Mouse (Mus musculus) limb, embryonic 14.5 days (tissue): ENCODE results near the gene Ms4a14. TPM values are rescaled to one million over a fixed set of nuclear protein-coding genes. Genes with fewer than 3 reads are reported as not detected.
"Not testable (repeated sequence)": the region's sequence is repeated elsewhere in the genome, so short reads cannot be mapped to it uniquely, and the experiment has no call there.

Source experiments
- ATAC-seq: fragments of 200-750 bp; cut with Nextera tagmentation; 2 replicates; pipeline ENCODE4 v1.8.0; 2017; ENCODE audit warnings: low read depth, moderate number of reproducible peaks, moderate TSS enrichment; ENCODE audit not compliant: low FRiP score
- DNase-seq: peaks from one replicate; pipeline ENCODE4 v3.0.0-alpha.2; 2015; ENCODE audit warnings: low spot score
- H3K27ac ChIP-seq: fragments of 300-500 bp; sonication (generic); replicated peaks from 2 replicates; pipeline ENCODE4 v1.5.1; 2014; ENCODE audit warnings: low read depth, mild to moderate bottlenecking, low read length, moderate library complexity, mixed read lengths
- H3K27me3 ChIP-seq: fragments of 300-500 bp; sonication (generic); 2 replicates; pipeline ENCODE4 v1.6.1; 2014; ENCODE audit warnings: low read length, mixed read lengths; ENCODE audit not compliant: control insufficient read depth, insufficient read depth
- H3K36me3 ChIP-seq: fragments of 300-500 bp; sonication (generic); 2 replicates; pipeline ENCODE4 v1.6.1; 2014; ENCODE audit warnings: mild to moderate bottlenecking, low read length, moderate library complexity, mixed read lengths; ENCODE audit not compliant: control insufficient read depth, insufficient read depth
- H3K4me1 ChIP-seq: fragments of 300-500 bp; sonication (generic); 2 replicates; pipeline ENCODE4 v1.6.1; 2014; ENCODE audit warnings: antibody characterized with exemption, low read length, mixed read lengths; ENCODE audit not compliant: control insufficient read depth, insufficient read depth
- H3K4me2 ChIP-seq: fragments of 300-500 bp; sonication (generic); replicated peaks from 2 replicates; pipeline ENCODE4 v1.6.1; 2014; ENCODE audit warnings: low read depth, mild to moderate bottlenecking, low read length, moderate library complexity; ENCODE audit not compliant: severe bottlenecking
- H3K4me3 ChIP-seq: fragments of 300-500 bp; sonication (generic); replicated peaks from 2 replicates; pipeline ENCODE4 v1.5.1; 2014; ENCODE audit warnings: low read length
- H3K9ac ChIP-seq: fragments of 300-500 bp; sonication (generic); 2 replicates; pipeline ENCODE4 v1.6.1; 2014; ENCODE audit warnings: mild to moderate bottlenecking, low read depth, low read length, moderate library complexity; ENCODE audit not compliant: severe bottlenecking
- H3K9me3 ChIP-seq: fragments of 300-500 bp; sonication (generic); 2 replicates; pipeline ENCODE4 v1.6.1; 2016; ENCODE audit warnings: low read length; ENCODE audit not compliant: control insufficient read depth
- POLR2A ChIP-seq: fragments of 200-500 bp; IDR thresholded peaks from 2 replicates; pipeline ENCODE4 v1.8.0; 2012; ENCODE audit warnings: inconsistent platforms, mild to moderate bottlenecking, moderate library complexity, borderline replicate concordance; ENCODE audit not compliant: insufficient read depth, insufficient read length; ENCODE audit errors: extremely low read depth
- WGBS: fragments of 180-500 bp; shearing (Covaris S2); extraction: QIAGEN DNeasy Blood & Tissue Kit; methylation state at CpG from one replicate; pipeline ENCODE4 v1.1.7; 2014; 5-methylcytosine and 5-hydroxymethylcytosine counted together
- polyA plus RNA-seq, 2 experiments: library from polyadenylated mRNA; depleted of rRNA in 1 of 2; stranded (reverse) in 1 of 2; unstranded in 1 of 2; fragments of >200 nt; fragmentation: Nextera tagmentation in 1 of 2; extraction: Ambion mirVana in 1 of 2; gene quantifications; 2 replicates each; pipeline versions ENCODE4 v1.2.1 to v1.2.3; 2012 to 2014

Ms4a14 gene
- polyA plus RNA-seq, 2 experiments = 0.11 to 0.35 TPM

GRCm38 (mm10) chr19:11266956-11267355, 47.3 kb downstream of the Ms4a14 start:
- no peak for TF ChIP-seq POLR2A
- H3K4me3 ChIP-seq = no peak overlapping the region
- H3K4me1 ChIP-seq = no peaks in the 10 kb centered on the region
- DNase-seq (no peak), ATAC-seq (no peak)
- H3K9ac ChIP-seq = no peak overlapping the region
- H3K27me3 ChIP-seq = no peaks in the 10 kb centered on the region
- H3K36me3 ChIP-seq = no peaks in the 10 kb centered on the region
- no peaks in the 10 kb centered on the region for H3K9me3 ChIP-seq
- 78% methylated on average over 4 of the region's 4 CpGs for WGBS
- no peak overlapping the region for H3K27ac ChIP-seq
- H3K4me2 ChIP-seq = no peak overlapping the region

- Histone ChIP-seq H3K27me3 (no peaks in the 10 kb centered on the region), H3K36me3 (no peaks in the 10 kb centered on the region), H3K9ac (no peak within 1 kb of the TSS), H3K4me2 (no peak within 1 kb of the TSS), H3K9me3 (no peaks in the 10 kb centered on the region), H3K4me1 (no peaks in the 10 kb centered on the region), H3K27ac (no peak within 1 kb of the TSS), H3K4me3 (no peak within 1 kb of the TSS)
- DNase-seq = no peak
- ATAC-seq = no peak
- 83% methylated on average over 8 of the region's 8 CpGs for WGBS
- no peak for TF ChIP-seq POLR2A
Measured at GRCm38 (mm10) chr19:11266052-11266845, 48.0 kb downstream of the Ms4a14 start, which contains the start of gene Ms4a1. Ms4a1 (minus strand) TSS chr19:11266241.

- 76% methylated on average over 9 of the region's 9 CpGs for WGBS
- Histone ChIP-seq H3K36me3 (no peaks in the 10 kb centered on the region), H3K27me3 (no peaks in the 10 kb centered on the region), H3K4me3 (no peak overlapping the region), H3K4me1 (no peaks in the 10 kb centered on the region), H3K27ac (no peak overlapping the region), H3K4me2 (no peak overlapping the region), H3K9ac (no peak overlapping the region), H3K9me3 (no peaks in the 10 kb centered on the region)
- no peak for DNase-seq
- TF ChIP-seq POLR2A = no peak
- no peak for ATAC-seq
Measured at GRCm38 (mm10) chr19:11264602-11265185, 49.6 kb downstream of the Ms4a14 start.

- no peak for ATAC-seq
Measured at GRCm38 (mm10) chr19:11263549-11263948, 50.7 kb downstream of the Ms4a14 start.

GRCm38 (mm10) chr19:11262932-11263331, 51.3 kb downstream of the Ms4a14 start:
- not testable (repeated sequence) for ATAC-seq
- WGBS = 78% methylated on average over 4 of the region's 4 CpGs

More at GRCm38 (mm10) chr19:11263549-11263948, 50.7 kb downstream of the Ms4a14 start:
- H3K4me2 ChIP-seq = no peak overlapping the region
- WGBS = 83% methylated on average over 3 of the region's 3 CpGs
- no peak overlapping the region for H3K9ac ChIP-seq
- no peak overlapping the region for H3K4me3 ChIP-seq
- H3K9me3 ChIP-seq = no peaks in the 10 kb centered on the region
- H3K27me3 ChIP-seq = no peaks in the 10 kb centered on the region
- H3K36me3 ChIP-seq = no peaks in the 10 kb centered on the region
- no peaks in the 10 kb centered on the region for H3K4me1 ChIP-seq
- DNase-seq = no peak
- no peak for TF ChIP-seq POLR2A
- H3K27ac ChIP-seq = no peak overlapping the region

More at GRCm38 (mm10) chr19:11262932-11263331, 51.3 kb downstream of the Ms4a14 start:
- DNase-seq, H3K9me3 ChIP-seq, H3K4me1 ChIP-seq, H3K27me3 ChIP-seq, H3K9ac ChIP-seq, H3K4me2 ChIP-seq, H3K4me3 ChIP-seq, H3K27ac ChIP-seq, H3K36me3 ChIP-seq: not testable (repeated sequence)
